Mouse (Mus musculus) midbrain, embryonic 11.5 days (tissue): ENCODE data around the gene Tcf12. TPM values are rescaled to one million over a fixed set of nuclear protein-coding genes. Genes with fewer than 3 reads are reported as not detected.
A peak's percentile ranks its signal among the peaks of the same experiment; 100 is the strongest.

ENCODE experiments used
- ATAC-seq: fragments of 200-750 bp; cut with Nextera tagmentation; 2 replicates; pipeline ENCODE4 v1.8.0; 2017; ENCODE audit warnings: moderate TSS enrichment, moderate library complexity; ENCODE audit not compliant: low FRiP score
- DNase-seq: peaks from one replicate; pipeline ENCODE4 v3.0.0; 2015; ENCODE audit warnings: low spot score; ENCODE audit errors: missing footprints
- H3K27ac ChIP-seq: fragments of 300-500 bp; sonication (generic); 2 replicates; pipeline ENCODE4 v1.5.1; 2014; ENCODE audit warnings: low read depth, low read length
- H3K27me3 ChIP-seq: fragments of 300-500 bp; sonication (generic); 2 replicates; pipeline ENCODE4 v1.6.1; 2014; ENCODE audit warnings: mild to moderate bottlenecking, low read length, moderate library complexity, mixed read lengths; ENCODE audit not compliant: control insufficient read depth, insufficient read depth
- H3K36me3 ChIP-seq: fragments of 300-500 bp; sonication (generic); 2 replicates; pipeline ENCODE4 v1.6.1; 2014; ENCODE audit warnings: mild to moderate bottlenecking, low read length, moderate library complexity, mixed read lengths; ENCODE audit not compliant: control insufficient read depth, insufficient read depth
- H3K4me1 ChIP-seq: fragments of 300-500 bp; sonication (generic); 2 replicates; pipeline ENCODE4 v1.6.1; 2014; ENCODE audit warnings: low read length; ENCODE audit not compliant: control insufficient read depth, insufficient read depth
- H3K4me2 ChIP-seq: fragments of 300-500 bp; sonication (generic); 2 replicates; pipeline ENCODE4 v1.6.1; 2014; ENCODE audit warnings: mild to moderate bottlenecking, moderate library complexity
- H3K4me3 ChIP-seq: fragments of 300-500 bp; sonication (generic); 2 replicates; pipeline ENCODE4 v1.5.1; 2014; ENCODE audit warnings: low read depth, low read length
- H3K9ac ChIP-seq: fragments of 300-500 bp; sonication (generic); 2 replicates; pipeline ENCODE4 v1.6.1; 2014; ENCODE audit warnings: low read length
- H3K9me3 ChIP-seq: fragments of 300-500 bp; sonication (generic); 2 replicates; pipeline ENCODE4 v1.6.1; 2016; ENCODE audit warnings: low read length; ENCODE audit not compliant: control insufficient read depth
- WGBS: fragments of 180-500 bp; shearing (Covaris S2); extraction: QIAGEN DNeasy Blood & Tissue Kit; methylation state at CpG from one replicate; pipeline ENCODE4 v1.1.7; 2014; 5-methylcytosine and 5-hydroxymethylcytosine counted together
- polyA plus RNA-seq: library from polyadenylated mRNA; unstranded; fragments of >200 nt; fragmentation: Nextera tagmentation; extraction: Ambion mirVana; gene quantifications from 2 replicates; pipeline ENCODE4 v1.2.1, GENCODE M21; 2014

Gene Tcf12
- polyA plus RNA-seq, result 211 and 233 TPM in 2 replicates

DNA sequence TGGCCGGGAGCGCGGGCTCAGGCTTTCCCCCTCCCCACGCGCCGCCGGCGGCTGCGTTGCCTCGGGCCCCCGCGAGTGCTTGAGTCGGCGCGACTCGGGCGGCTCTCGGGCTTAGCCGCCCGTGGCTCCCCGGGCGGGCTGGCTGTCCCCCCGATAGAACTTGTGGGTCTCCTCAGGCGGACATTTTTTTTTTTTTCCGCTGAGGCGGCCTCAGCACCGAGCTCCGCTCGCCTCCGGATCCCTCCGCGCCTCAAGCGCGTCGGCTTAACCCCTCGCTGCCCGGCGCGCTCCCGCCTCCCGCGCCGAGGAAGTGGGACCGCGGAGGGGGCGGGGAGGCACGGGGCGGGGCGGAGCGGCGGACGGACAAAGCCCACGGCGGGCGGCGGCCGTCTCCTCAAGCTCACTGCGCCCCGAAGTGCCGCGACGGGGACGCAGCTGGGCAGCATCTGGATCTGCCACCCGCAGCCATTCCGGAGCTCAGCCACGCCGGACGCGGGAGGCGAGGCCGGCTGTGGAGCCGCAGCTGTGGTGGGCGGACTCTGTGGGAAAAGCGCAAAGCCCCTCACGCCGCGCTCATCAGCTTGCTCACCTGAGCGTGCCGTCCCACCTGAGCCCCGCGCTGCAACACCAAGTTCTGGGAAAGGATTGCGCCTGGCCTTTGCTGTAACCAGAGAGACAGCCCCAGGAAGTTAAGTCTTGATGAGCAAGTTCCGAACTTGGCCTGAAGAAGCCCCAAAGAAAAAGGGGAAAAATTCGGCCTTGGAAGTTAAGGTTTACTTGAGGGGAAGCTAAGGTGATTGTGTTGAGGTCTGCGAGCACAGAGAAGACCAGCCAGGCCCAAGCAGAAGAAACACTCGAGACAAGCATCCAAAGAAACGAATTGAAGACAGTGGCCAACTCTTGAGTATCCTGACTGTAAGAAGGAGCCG lies at the start of gene Tcf12:
TSS of gene Tcf12 (minus strand) at position 250 of the 929 bp plus-strand sequence.
- ATAC-seq, result peak; percentile 87

GRCm38 (mm10) chr9:72158392-72158791 lies 46.7 kb upstream of the Tcf12 start:
- DNase-seq (peak; percentile 66), ATAC-seq (no peak)
- WGBS, result 87% methylated on average over 2 of the region's 2 CpGs
- Histone ChIP-seq H3K36me3 (no peaks in the 10 kb centered on the region), H3K4me1 (peaks cover 5% of the 10 kb centered on the region), H3K4me2 (no peak overlapping the region), H3K9me3 (no peaks in the 10 kb centered on the region; the same call in 1 of the 2 replicates), H3K27me3 (no peaks in the 10 kb centered on the region), H3K9ac (no peak overlapping the region), H3K27ac (no peak overlapping the region), H3K4me3 (no peak overlapping the region)

More for the DNA sequence above, at the start of gene Tcf12:
- Histone ChIP-seq H3K27ac (peak within 1 kb of the TSS; percentile 97), H3K4me1 (peaks cover 18% of the 10 kb centered on the region), H3K36me3 (no peaks in the 10 kb centered on the region), H3K4me3 (peak within 1 kb of the TSS; percentile 99), H3K27me3 (no peaks in the 10 kb centered on the region), H3K9me3 (no peaks in the 10 kb centered on the region), H3K9ac (peak within 1 kb of the TSS; percentile 100), H3K4me2 (peak within 1 kb of the TSS; percentile 80)
- DNase-seq, result peak; percentile 99
- WGBS, result 2% methylated on average over 81 of the region's 88 CpGs

DNA sequence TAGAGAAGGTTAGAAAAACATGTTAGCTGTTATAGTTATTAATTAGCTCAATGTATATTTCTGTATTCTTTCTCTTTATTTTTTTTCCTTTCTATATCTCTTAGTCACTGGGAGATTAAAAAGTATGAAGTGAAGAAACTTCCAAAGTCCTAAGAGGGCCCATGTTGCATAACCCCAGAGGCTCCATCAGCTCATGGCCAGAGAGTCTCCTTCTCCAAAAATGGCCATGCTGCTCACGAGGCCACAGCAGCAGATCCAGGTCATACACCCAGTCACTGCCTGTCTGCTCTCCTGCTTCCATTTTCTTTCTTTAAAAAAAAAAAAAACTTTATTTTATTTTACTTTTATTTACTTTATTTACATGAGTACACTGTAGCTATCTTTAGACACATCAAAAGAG lies 45.4 kb upstream of the Tcf12 start:
- WGBS, result 92% methylated on average over 1 of the region's 1 CpGs
- H3K4me3 ChIP-seq, result no peak overlapping the region
- ATAC-seq (no peak), DNase-seq (peak; percentile 54)
- peaks cover 5% of the 10 kb centered on the region for H3K4me1 ChIP-seq
- no peaks in the 10 kb centered on the region for H3K27me3 ChIP-seq
- no peak overlapping the region for H3K27ac ChIP-seq
- no peaks in the 10 kb centered on the region; the same call in 1 of the 2 replicates for H3K9me3 ChIP-seq
- no peaks in the 10 kb centered on the region for H3K36me3 ChIP-seq
- H3K9ac ChIP-seq, result no peak overlapping the region
- H3K4me2 ChIP-seq, result no peak overlapping the region

- WGBS, result 13% methylated on average over 21 of the region's 21 CpGs
- Histone ChIP-seq H3K9ac (peak overlapping the region; percentile 31; the same call in 1 of the 2 replicates), H3K4me3 (peak overlapping the region; percentile 13; the same call in 1 of the 2 replicates), H3K4me2 (peak overlapping the region; percentile 43), H3K36me3 (no peaks in the 10 kb centered on the region), H3K27ac (peak overlapping the region; percentile 41), H3K27me3 (no peaks in the 10 kb centered on the region), H3K9me3 (no peaks in the 10 kb centered on the region; the same call in 1 of the 2 replicates), H3K4me1 (peaks cover 5% of the 10 kb centered on the region)
- peak; percentile 95 for DNase-seq
- peak; percentile 46 for ATAC-seq
Observed at GRCm38 (mm10) chr9:72155250-72156138, 43.8 kb upstream of the Tcf12 start.

GRCm38 (mm10) chr9:72144148-72144547 lies 32.5 kb upstream of the Tcf12 start:
- DNase-seq (peak; percentile 12), ATAC-seq (no peak)
- Histone ChIP-seq H3K9me3 (no peaks in the 10 kb centered on the region), H3K4me1 (no peaks in the 10 kb centered on the region), H3K9ac (no peak overlapping the region), H3K4me2 (no peak overlapping the region), H3K36me3 (no peaks in the 10 kb centered on the region), H3K4me3 (no peak overlapping the region), H3K27ac (no peak overlapping the region), H3K27me3 (no peaks in the 10 kb centered on the region)
- 89% methylated on average over 5 of the region's 5 CpGs for WGBS

DNA sequence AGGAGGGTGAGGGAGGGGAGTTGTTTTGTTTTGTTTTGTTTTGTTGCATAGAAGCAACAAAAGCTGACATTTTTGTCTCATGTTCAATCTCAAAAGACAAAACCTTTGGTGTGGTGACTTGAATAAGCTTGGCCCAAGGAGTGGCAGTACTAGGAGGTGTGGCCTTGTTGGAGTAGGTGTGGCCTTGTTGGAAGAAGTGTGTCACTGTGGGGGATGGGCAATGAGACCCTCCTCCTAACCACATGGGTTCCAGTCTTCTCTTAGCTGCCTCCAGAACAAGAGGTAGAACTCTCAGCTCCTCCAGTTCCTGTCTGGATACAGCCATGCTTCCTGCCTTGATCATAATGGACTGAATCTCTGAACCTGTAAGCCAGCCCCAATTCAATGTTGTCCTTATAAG lies 26.2 kb upstream of the Tcf12 start:
- Histone ChIP-seq H3K4me1 (no peaks in the 10 kb centered on the region), H3K4me3 (no peak overlapping the region), H3K36me3 (no peaks in the 10 kb centered on the region), H3K27ac (no peak overlapping the region), H3K9ac (no peak overlapping the region), H3K9me3 (no peaks in the 10 kb centered on the region), H3K27me3 (no peaks in the 10 kb centered on the region), H3K4me2 (no peak overlapping the region)
- no peak for ATAC-seq
- no peak for DNase-seq

GRCm38 (mm10) chr9:72133772-72134245 lies 22.1 kb upstream of the Tcf12 start:
- Histone ChIP-seq H3K4me3 (peak overlapping the region; percentile 37), H3K27me3 (no peaks in the 10 kb centered on the region), H3K9ac (peak overlapping the region; percentile 76; the same call in 1 of the 2 replicates), H3K27ac (peak overlapping the region; percentile 83), H3K4me2 (peak overlapping the region; percentile 86), H3K9me3 (no peaks in the 10 kb centered on the region), H3K36me3 (no peaks in the 10 kb centered on the region), H3K4me1 (no peaks in the 10 kb centered on the region; the same call in 1 of the 2 replicates)
- 58% methylated on average over 4 of the region's 4 CpGs for WGBS
- 0 out of 2 replicates have a peak, but pooled peaks have one; percentile 5 for ATAC-seq
- no peak for DNase-seq

DNA sequence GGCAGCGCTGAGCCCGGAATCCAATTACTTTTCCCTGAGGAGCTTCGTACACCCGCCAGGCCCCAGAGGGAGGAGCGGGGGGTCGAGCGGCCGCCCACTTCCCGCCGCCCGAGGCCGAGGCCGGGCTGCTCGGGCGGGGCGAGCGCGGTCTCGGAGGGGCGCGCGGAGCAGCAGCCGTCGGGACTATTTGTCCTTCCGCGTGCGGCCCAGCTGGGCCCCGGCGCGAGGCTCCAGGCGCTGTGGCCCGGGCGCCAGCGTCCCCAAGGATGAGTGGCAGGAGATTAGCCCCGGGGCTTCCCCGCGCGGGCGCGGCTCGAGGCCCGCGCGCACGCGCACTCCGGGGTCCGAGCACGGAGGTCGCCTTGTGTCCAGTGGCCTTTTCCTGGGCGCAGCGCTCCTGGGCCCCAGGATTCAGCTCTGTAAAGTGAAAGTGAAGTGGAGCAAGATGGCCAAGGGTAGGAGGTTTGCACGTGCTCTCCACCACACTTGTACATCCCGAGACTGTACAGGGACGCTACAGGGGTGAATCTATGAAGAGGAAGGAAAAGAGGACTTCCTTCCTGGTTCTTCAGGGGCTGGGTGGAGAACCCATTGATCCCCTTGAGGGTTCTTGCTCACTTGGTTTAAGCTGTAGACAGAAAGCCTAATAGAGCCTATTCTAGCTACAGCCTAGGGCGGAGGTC lies 21.6 kb upstream of the Tcf12 start:
- Histone ChIP-seq H3K36me3 (no peaks in the 10 kb centered on the region), H3K27ac (peak overlapping the region; percentile 83), H3K4me1 (no peaks in the 10 kb centered on the region; the same call in 1 of the 2 replicates), H3K9ac (peak overlapping the region; percentile 76), H3K9me3 (no peaks in the 10 kb centered on the region), H3K4me2 (peak overlapping the region; percentile 86), H3K27me3 (no peaks in the 10 kb centered on the region), H3K4me3 (peak overlapping the region; percentile 37)
- WGBS, result 2% methylated on average over 42 of the region's 56 CpGs
- DNase-seq (peak; percentile 99), ATAC-seq (peak; percentile 95)
